Mouse (Mus musculus) liver, embryonic 16.5 days (tissue): Measurements from ENCODE around the gene Mpeg1. TPM values are rescaled to one million over a fixed set of nuclear protein-coding genes. Genes with fewer than 3 reads are reported as not detected.

Experiments
- ATAC-seq: fragments of 200-750 bp; cut with Nextera tagmentation; 2 replicates; pipeline ENCODE4 v1.8.0; 2017; ENCODE audit warnings: low read depth, mild to moderate bottlenecking, moderate number of reproducible peaks, moderate library complexity
- H3K27ac ChIP-seq: fragments of 300-500 bp; sonication (generic); 2 replicates; pipeline ENCODE4 v1.5.1; 2014; ENCODE audit warnings: mild to moderate bottlenecking, low read length
- H3K27me3 ChIP-seq: fragments of 300-500 bp; sonication (generic); 2 replicates; pipeline ENCODE4 v1.6.1; 2014; ENCODE audit warnings: low read depth, low read length, mixed read lengths; ENCODE audit not compliant: control insufficient read depth, insufficient read depth
- H3K36me3 ChIP-seq: fragments of 300-500 bp; sonication (generic); 2 replicates; pipeline ENCODE4 v1.6.1; 2014; ENCODE audit warnings: mild to moderate bottlenecking; ENCODE audit not compliant: control insufficient read depth, insufficient read depth
- H3K4me1 ChIP-seq: fragments of 300-500 bp; sonication (generic); 2 replicates; pipeline ENCODE4 v1.6.1; 2014; ENCODE audit warnings: low read depth, low read length, mixed read lengths; ENCODE audit not compliant: control insufficient read depth
- H3K4me2 ChIP-seq: fragments of 300-500 bp; sonication (generic); 2 replicates; pipeline ENCODE4 v1.6.1; 2014; ENCODE audit warnings: low read depth, low read length, mixed read lengths
- H3K4me3 ChIP-seq: fragments of 300-500 bp; sonication (generic); 2 replicates; pipeline ENCODE4 v1.5.1; 2014; ENCODE audit warnings: low read depth, mild to moderate bottlenecking, low read length
- H3K9ac ChIP-seq: fragments of 300-500 bp; sonication (generic); 2 replicates; pipeline ENCODE4 v1.6.1; 2014; ENCODE audit warnings: low read depth, low read length
- H3K9me3 ChIP-seq: fragments of 300-500 bp; sonication (generic); replicated peaks from 2 replicates; pipeline ENCODE4 v1.6.1; 2016; ENCODE audit warnings: low read length; ENCODE audit not compliant: control insufficient read depth
- WGBS: fragments of 180-500 bp; shearing (Covaris S2); extraction: QIAGEN DNeasy Blood & Tissue Kit; methylation state at CpG from one replicate; pipeline ENCODE4 v1.1.7; 2014; ENCODE audit not compliant: insufficient replicate concordance; 5-methylcytosine and 5-hydroxymethylcytosine counted together
- polyA plus RNA-seq: library from polyadenylated mRNA; unstranded; fragments of >200 nt; fragmentation: Nextera tagmentation; extraction: Ambion mirVana; gene quantifications from 2 replicates; pipeline ENCODE4 v1.2.1, GENCODE M21; 2015

Mpeg1 gene
- polyA plus RNA-seq, 1 experiment from 2014 or later: 2.3 TPM

DNA sequence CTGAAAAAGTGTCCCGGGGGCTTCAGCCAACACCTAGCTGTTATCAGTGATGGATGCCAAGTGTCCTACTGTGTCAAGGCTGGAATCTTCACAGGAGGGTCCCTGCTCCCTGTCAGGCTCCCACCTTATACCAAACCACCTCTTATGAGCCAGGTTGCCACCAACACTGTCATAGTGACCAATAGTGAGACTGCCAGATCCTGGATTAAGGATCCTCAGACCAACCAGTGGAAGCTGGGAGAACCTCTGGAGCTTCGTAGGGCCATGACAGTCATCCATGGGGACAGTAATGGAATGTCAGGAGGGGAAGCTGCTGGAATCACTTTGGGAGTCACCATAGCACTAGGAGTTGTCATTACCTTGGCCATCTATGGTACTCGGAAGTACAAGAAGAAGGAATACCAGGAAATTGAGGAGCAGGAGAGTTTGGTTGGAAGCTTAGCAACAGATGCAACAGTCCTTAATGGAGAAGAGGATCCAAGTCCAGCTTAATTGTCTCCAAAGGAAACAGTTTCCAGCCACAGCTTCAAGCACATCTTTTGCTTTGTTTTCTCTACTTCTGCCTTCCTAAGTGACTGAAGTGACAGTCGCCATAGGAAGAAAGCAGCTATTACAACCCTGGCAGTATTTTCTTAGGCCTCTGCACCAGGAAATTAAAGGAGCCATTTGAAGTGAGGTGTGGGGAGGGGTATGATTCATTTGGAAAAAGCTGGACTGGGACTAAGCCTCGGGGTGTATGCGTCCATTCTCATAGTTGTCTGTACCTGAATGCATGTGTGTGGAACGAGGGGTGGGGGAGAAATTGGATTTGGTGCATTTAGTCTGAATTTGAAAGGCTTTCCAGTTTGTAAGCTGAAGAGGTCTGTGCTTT is 2.5 kb downstream of the Mpeg1 start:
- Histone ChIP-seq H3K4me1 (no peaks in the 10 kb centered on the region), H3K4me2 (no peak overlapping the region), H3K36me3 (no peaks in the 10 kb centered on the region), H3K4me3 (peak overlapping the region; percentile 25), H3K9ac (no peak overlapping the region), H3K9me3 (no peaks in the 10 kb centered on the region), H3K27ac (peak overlapping the region; percentile 50), H3K27me3 (no peaks in the 10 kb centered on the region)
- ATAC-seq: no peak
- 57% methylated on average over 7 of the region's 7 CpGs for WGBS

DNA sequence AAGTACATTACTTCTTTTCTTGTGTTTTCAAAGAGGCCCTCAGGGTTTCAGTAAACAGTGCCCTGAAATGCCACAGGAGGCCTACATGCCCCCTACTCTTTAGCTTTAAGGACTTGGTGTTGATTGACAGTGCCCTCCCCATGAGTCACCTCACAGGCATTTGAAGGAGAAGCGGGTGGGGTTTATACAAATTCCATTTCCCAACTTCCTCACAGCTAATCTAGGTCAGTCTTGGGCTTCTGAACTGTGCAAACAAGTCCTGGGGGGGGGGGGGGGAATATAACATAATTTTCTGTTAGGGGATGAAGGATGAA is 3.1 kb downstream of the Mpeg1 start:
- ATAC-seq: peak; percentile 43
- Histone ChIP-seq H3K9ac (no peak overlapping the region), H3K27ac (peak overlapping the region; percentile 50), H3K4me1 (no peaks in the 10 kb centered on the region), H3K27me3 (no peaks in the 10 kb centered on the region), H3K4me2 (no peak overlapping the region), H3K4me3 (peak overlapping the region; percentile 5; the same call in 1 of the 2 replicates), H3K36me3 (no peaks in the 10 kb centered on the region), H3K9me3 (no peaks in the 10 kb centered on the region)
- 30% methylated on average over 1 of the region's 1 CpGs for WGBS

DNA sequence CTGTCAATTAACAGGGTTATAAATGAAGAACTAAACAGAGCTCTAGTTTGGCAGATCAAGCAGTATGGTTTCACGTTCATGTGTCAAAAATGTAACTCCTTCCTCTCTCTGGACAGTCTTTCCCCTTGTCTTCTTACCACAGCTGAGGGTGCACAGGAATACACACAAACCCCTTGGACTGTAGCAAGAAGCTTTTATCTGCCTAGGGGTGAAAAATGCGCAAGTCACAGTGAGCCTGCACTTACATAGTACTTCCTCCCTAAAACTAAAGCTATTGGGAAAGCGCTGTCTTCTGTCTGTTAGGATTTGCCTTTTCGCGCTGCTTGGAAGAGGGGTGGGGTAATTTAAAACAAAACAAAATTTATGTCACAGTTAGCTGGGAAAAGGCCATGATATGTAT is 3.5 kb downstream of the Mpeg1 start:
- Histone ChIP-seq H3K27me3 (no peaks in the 10 kb centered on the region), H3K4me1 (no peaks in the 10 kb centered on the region), H3K27ac (peak overlapping the region; percentile 50), H3K36me3 (no peaks in the 10 kb centered on the region), H3K4me2 (no peak overlapping the region), H3K9me3 (no peaks in the 10 kb centered on the region), H3K4me3 (no peak overlapping the region), H3K9ac (no peak overlapping the region)
- ATAC-seq: peak; percentile 55; the same call in 1 of the 2 replicates
- WGBS: 46% methylated on average over 5 of the region's 5 CpGs

DNA sequence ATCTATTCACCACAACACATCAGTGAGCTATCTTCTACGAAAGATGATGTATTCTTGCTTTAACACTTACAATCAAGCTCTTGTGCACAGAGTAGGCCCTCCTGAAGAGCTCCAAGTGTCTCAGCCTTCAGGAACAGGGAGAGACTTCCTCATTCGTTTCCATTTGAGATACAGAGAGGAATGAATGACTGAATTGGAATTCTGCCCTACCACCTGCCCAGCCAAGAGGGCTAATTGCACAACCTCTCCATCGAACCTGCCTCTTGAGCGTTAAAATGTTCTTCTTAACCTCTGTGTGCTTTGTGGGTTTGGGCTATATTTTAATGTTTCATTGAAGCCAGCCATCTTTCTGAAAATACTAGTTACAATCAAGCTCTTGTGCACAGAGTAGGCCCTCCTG is 4.1 kb downstream of the Mpeg1 start:
- no peak overlapping the region for H3K9ac ChIP-seq
- ATAC-seq: no peak
- no peak overlapping the region for H3K4me2 ChIP-seq
- H3K27me3 ChIP-seq: no peaks in the 10 kb centered on the region
- no peaks in the 10 kb centered on the region for H3K36me3 ChIP-seq
- H3K4me3 ChIP-seq: no peak overlapping the region
- peak overlapping the region; percentile 50 for H3K27ac ChIP-seq
- no peaks in the 10 kb centered on the region for H3K9me3 ChIP-seq
- WGBS: 53% methylated on average over 4 of the region's 4 CpGs
- H3K4me1 ChIP-seq: no peaks in the 10 kb centered on the region

- Histone ChIP-seq H3K4me3 (no peak overlapping the region), H3K4me2 (no peak overlapping the region), H3K27me3 (no peaks in the 10 kb centered on the region), H3K4me1 (no peaks in the 10 kb centered on the region), H3K9ac (no peak overlapping the region), H3K36me3 (no peaks in the 10 kb centered on the region), H3K27ac (no peak overlapping the region), H3K9me3 (no peaks in the 10 kb centered on the region)
- no peak for ATAC-seq
- 75% methylated on average over 10 of the region's 10 CpGs for WGBS
These were observed 5.1 kb downstream of the Mpeg1 start for GRCm38 (mm10) chr19:12465530-12466144.

GRCm38 (mm10) chr19:12466204-12466603 is 5.6 kb downstream of the Mpeg1 start:
- ATAC-seq: 0 out of 2 replicates have a peak, but pooled peaks have one; percentile 15
- Histone ChIP-seq H3K4me1 (no peaks in the 10 kb centered on the region), H3K27me3 (no peaks in the 10 kb centered on the region), H3K9ac (no peak overlapping the region), H3K36me3 (no peaks in the 10 kb centered on the region), H3K4me2 (no peak overlapping the region), H3K4me3 (no peak overlapping the region), H3K9me3 (no peaks in the 10 kb centered on the region), H3K27ac (no peak overlapping the region)
- WGBS: 16% methylated on average over 7 of the region's 7 CpGs

GRCm38 (mm10) chr19:12467436-12467835 is 6.9 kb downstream of the Mpeg1 start:
- no peak overlapping the region for H3K9ac ChIP-seq

GRCm38 (mm10) chr19:12471866-12472265 is 11.3 kb downstream of the Mpeg1 start:
- WGBS: 42% methylated on average over 3 of the region's 3 CpGs
- no peak for ATAC-seq
- Histone ChIP-seq H3K9ac (no peak overlapping the region), H3K27me3 (no peaks in the 10 kb centered on the region), H3K36me3 (no peaks in the 10 kb centered on the region), H3K27ac (no peak overlapping the region), H3K4me3 (no peak overlapping the region), H3K9me3 (no peaks in the 10 kb centered on the region), H3K4me1 (no peaks in the 10 kb centered on the region), H3K4me2 (no peak overlapping the region)

More at GRCm38 (mm10) chr19:12467436-12467835, 6.9 kb downstream of the Mpeg1 start:
- 66% methylated on average over 5 of the region's 5 CpGs for WGBS
- no peaks in the 10 kb centered on the region for H3K4me1 ChIP-seq
- H3K27ac ChIP-seq: no peak overlapping the region
- no peak for ATAC-seq
- no peaks in the 10 kb centered on the region for H3K27me3 ChIP-seq
- no peaks in the 10 kb centered on the region for H3K36me3 ChIP-seq
- no peaks in the 10 kb centered on the region for H3K9me3 ChIP-seq
- H3K4me3 ChIP-seq: no peak overlapping the region
- no peak overlapping the region for H3K4me2 ChIP-seq

DNA sequence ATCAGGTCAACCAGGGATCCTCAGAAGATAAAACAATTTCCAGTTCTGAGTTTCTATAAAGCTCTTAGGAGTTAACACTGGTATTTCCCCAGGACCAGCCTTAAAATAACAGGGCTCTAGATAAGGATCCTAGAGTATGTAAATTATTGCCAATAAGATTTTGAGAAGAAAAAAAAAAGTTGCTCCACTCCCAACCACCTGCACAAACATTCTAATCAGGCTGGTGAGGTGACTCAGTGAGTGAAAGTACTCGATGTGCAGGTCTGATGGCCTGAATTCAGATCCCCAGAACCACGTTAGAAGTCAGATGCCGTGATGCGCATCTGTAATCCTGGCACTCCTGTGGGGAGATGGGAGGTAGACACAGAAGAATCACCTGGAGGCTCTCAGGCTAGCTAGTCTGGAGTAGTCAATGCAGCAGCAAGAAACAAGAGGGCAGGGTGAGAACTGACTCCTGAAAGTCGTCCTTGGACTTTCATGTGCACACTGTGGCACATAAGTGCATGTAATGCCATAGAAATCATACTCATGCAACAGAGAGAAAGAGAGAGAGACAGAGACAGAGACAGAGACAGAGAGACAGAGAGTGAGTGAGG is 11.9 kb downstream of the Mpeg1 start:
- no peak for ATAC-seq
- no peaks in the 10 kb centered on the region for H3K27me3 ChIP-seq
- no peak overlapping the region for H3K27ac ChIP-seq
- H3K4me3 ChIP-seq: no peak overlapping the region
- H3K36me3 ChIP-seq: no peaks in the 10 kb centered on the region
- 64% methylated on average over 5 of the region's 5 CpGs for WGBS
- no peaks in the 10 kb centered on the region for H3K4me1 ChIP-seq
- no peak overlapping the region for H3K9ac ChIP-seq
- H3K4me2 ChIP-seq: no peak overlapping the region
- no peaks in the 10 kb centered on the region for H3K9me3 ChIP-seq
